Mouse (Mus musculus) kidney, postnatal 0 days (tissue): ENCODE data around the gene Enpep. TPM values are rescaled to one million over a fixed set of nuclear protein-coding genes. Genes with fewer than 3 reads are reported as not detected.

Experiments used
- ATAC-seq: fragments of 200-750 bp; cut with Nextera tagmentation; replicated peaks from 2 replicates; pipeline ENCODE4 v1.8.0; 2017; ENCODE audit warnings: low read depth, moderate number of reproducible peaks, moderate TSS enrichment, moderate library complexity; ENCODE audit not compliant: low FRiP score
- DNase-seq: peaks from one replicate; pipeline ENCODE4 v3.0.0-alpha.2; 2016; ENCODE audit warnings: low spot score
- H3K27ac ChIP-seq: fragments of 300-500 bp; sonication (generic); 2 replicates; pipeline ENCODE4 v1.5.1; 2014; ENCODE audit warnings: mild to moderate bottlenecking
- H3K27me3 ChIP-seq: fragments of 300-500 bp; sonication (generic); 2 replicates; pipeline ENCODE4 v1.6.1; 2014; ENCODE audit warnings: low read length, mixed read lengths; ENCODE audit not compliant: insufficient read depth
- H3K36me3 ChIP-seq: fragments of 300-500 bp; sonication (generic); 2 replicates; pipeline ENCODE4 v1.6.1; 2014; ENCODE audit warnings: low read length, mixed read lengths; ENCODE audit not compliant: insufficient read depth
- H3K4me1 ChIP-seq: fragments of 300-500 bp; sonication (generic); replicated peaks from 2 replicates; pipeline ENCODE4 v1.6.1; 2014; ENCODE audit warnings: antibody characterized with exemption, low read length, mixed read lengths; ENCODE audit not compliant: insufficient read depth
- H3K4me2 ChIP-seq: fragments of 300-500 bp; sonication (generic); 2 replicates; pipeline ENCODE4 v1.6.1; 2014; ENCODE audit warnings: mild to moderate bottlenecking, low read length, moderate library complexity, mixed read lengths
- H3K4me3 ChIP-seq: fragments of 300-500 bp; sonication (generic); replicated peaks from 2 replicates; pipeline ENCODE4 v1.5.1; 2014; ENCODE audit warnings: low read depth, low read length
- H3K9ac ChIP-seq: fragments of 300-500 bp; sonication (generic); 2 replicates; pipeline ENCODE4 v1.6.1; 2014; ENCODE audit warnings: low read depth, low read length
- H3K9me3 ChIP-seq: fragments of 300-500 bp; sonication (generic); replicated peaks from 2 replicates; pipeline ENCODE4 v1.6.1; 2016; ENCODE audit warnings: low read length, inconsistent platforms, mixed read lengths
- CTCF ChIP-seq: IDR thresholded peaks from 2 replicates; pipeline ENCODE4 v1.5.1; 2016; ENCODE audit warnings: antibody characterized with exemption, low read depth, mild to moderate bottlenecking, moderate library complexity
- WGBS: fragments of 180-500 bp; shearing (Covaris S2); extraction: QIAGEN DNeasy Blood & Tissue Kit; methylation state at CpG from one replicate; pipeline ENCODE4 v1.1.7; 2014; 5-methylcytosine and 5-hydroxymethylcytosine counted together
- polyA plus RNA-seq: library from polyadenylated mRNA; unstranded; fragments of >200 nt; fragmentation: Nextera tagmentation; extraction: Ambion mirVana; gene quantifications from 2 replicates; pipeline ENCODE4 v1.2.1, GENCODE M21; 2015

The Enpep gene
- polyA plus RNA-seq, 1 experiment from 2014 or later: 108 TPM

DNA sequence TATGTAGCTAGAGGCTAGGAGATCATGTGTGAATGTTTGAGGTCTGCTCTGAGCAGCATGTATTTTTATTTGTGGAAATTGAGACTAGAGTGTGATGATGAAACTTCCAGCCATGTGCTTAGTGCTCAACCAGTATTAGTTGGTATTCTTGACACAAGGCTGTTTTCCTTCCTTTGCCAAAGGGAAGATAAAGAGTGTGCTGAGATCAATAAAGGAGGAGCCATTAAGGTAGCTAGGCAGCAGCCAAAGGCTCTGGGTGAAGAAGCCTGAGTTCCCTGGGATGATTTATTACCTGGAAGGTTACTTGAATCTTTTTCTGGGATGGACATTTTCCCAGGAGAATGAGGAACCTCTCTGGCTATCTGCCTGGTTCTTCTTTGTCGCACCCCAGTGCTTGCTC is 30.9 kb upstream of the Enpep start:
- Histone ChIP-seq H3K27ac (no peak overlapping the region), H3K4me3 (no peak overlapping the region)
- 65% methylated on average over 1 of the region's 1 CpGs for WGBS

DNA sequence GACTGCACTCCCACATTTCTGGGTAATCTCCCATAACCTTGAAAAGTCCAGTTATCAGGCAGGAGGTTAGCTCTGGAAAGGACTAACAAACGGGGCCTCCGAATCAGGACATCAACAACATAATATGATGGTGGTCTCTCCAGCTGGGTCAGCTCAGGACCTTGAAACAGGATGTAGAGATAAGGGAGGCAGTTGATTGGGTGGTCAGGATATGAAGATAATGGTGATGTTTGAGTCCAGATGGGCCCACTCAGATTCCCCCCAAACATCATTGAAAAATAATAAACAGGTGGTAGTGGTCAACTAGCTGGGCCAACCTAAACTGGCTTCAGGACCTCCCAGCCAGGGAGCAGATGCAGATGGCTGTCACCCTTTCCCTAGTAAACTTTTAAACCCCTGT is 25.6 kb upstream of the Enpep start:
- ATAC-seq: 0 out of 2 replicates have a peak, but pooled peaks have one; percentile 36
- no peak for TF ChIP-seq CTCF
- Histone ChIP-seq H3K36me3 (no peaks in the 10 kb centered on the region), H3K27ac (no peak overlapping the region), H3K4me2 (no peak overlapping the region), H3K9ac (no peak overlapping the region), H3K4me1 (no peaks in the 10 kb centered on the region), H3K9me3 (no peaks in the 10 kb centered on the region), H3K4me3 (no peak overlapping the region), H3K27me3 (no peaks in the 10 kb centered on the region)
- WGBS: 73% methylated on average over 2 of the region's 2 CpGs
- DNase-seq: peak; percentile 38

More for the DNA sequence above, 30.9 kb upstream of the Enpep start:
- Histone ChIP-seq H3K4me1 (no peaks in the 10 kb centered on the region), H3K9ac (no peak overlapping the region), H3K27me3 (no peaks in the 10 kb centered on the region), H3K9me3 (no peaks in the 10 kb centered on the region), H3K4me2 (no peak overlapping the region), H3K36me3 (no peaks in the 10 kb centered on the region)
- DNase-seq (no peak), ATAC-seq (no peak)
- TF ChIP-seq CTCF: no peak

DNA sequence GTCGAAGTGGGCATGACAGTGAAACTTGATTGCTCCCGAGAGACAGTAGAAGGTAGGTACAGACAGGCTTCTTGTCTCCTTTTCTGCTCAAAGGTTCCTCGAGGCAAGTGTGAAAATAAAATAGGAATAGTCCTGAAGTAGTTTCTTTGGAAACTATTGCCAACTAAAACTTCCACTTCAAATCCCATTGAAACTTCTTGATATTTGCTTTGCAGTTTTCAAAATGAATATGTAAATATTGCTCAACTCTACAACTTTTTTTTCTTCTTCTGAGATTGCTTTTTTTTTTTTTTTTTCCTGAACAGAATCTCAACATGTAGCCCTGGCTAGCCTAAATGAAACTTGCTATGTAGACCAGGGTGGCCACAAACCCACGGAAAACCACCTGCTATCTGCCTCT is 21.4 kb upstream of the Enpep start:
- Histone ChIP-seq H3K4me3 (no peak overlapping the region), H3K36me3 (no peaks in the 10 kb centered on the region), H3K27ac (no peak overlapping the region), H3K4me1 (no peaks in the 10 kb centered on the region), H3K9me3 (no peaks in the 10 kb centered on the region), H3K4me2 (no peak overlapping the region), H3K9ac (no peak overlapping the region), H3K27me3 (no peaks in the 10 kb centered on the region)
- 73% methylated on average over 4 of the region's 4 CpGs for WGBS
- no peak for TF ChIP-seq CTCF
- no peak for DNase-seq
- ATAC-seq: no peak

DNA sequence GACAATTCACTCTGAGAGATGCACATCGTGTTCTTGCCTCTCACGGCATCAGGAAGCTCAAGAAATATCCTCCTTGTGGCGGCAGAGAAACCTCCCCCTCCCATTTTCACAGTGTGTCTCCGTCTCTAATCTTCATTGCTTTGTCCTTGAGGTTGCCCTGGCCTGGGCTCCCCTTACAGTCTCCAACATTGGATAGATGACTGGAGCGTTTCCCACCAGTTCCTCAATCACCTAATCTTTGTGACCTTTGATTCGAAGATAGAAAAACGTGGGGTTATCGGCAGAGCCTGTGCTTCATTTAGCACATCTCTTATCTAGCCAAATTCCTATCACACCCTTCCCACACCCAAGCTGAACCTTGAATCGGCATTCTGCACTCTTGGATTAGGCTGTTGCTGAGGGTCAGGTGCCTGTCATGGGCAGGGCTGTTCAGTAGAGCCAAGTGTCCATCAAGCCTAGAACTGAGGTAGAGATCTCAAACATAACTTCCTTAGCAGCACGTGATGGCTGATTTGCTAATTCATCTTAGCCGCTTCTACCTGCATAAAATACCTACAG is 18.9 kb upstream of the Enpep start:
- no peak for TF ChIP-seq CTCF
- Histone ChIP-seq H3K4me1 (no peaks in the 10 kb centered on the region), H3K4me2 (no peak overlapping the region), H3K4me3 (no peak overlapping the region), H3K9ac (no peak overlapping the region), H3K27me3 (no peaks in the 10 kb centered on the region), H3K9me3 (no peaks in the 10 kb centered on the region), H3K36me3 (no peaks in the 10 kb centered on the region), H3K27ac (no peak overlapping the region)
- 82% methylated on average over 11 of the region's 11 CpGs for WGBS
- ATAC-seq: no peak
- DNase-seq: no peak

DNA sequence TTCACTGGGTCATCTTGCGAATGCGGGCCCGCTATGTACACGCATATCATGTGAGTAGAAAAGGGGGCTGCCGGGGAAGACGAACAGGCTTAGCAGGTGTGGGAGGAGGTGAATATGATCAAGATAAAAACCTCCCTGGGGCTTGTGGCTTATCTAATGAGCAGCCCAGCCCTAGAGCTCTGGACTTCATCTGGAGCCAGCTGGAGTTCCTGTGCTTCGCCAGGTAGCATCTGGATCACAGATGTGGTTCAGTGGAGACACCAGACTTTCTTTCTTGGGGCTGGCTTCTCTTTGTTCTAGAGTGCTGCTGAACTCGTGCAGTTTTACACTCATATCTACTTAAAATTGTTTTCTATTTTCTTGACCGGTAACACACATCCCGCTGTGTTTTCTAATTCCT is 14.8 kb upstream of the Enpep start:
- Histone ChIP-seq H3K27ac (no peak overlapping the region), H3K36me3 (no peaks in the 10 kb centered on the region), H3K27me3 (no peaks in the 10 kb centered on the region), H3K4me1 (no peaks in the 10 kb centered on the region), H3K9ac (no peak overlapping the region), H3K4me2 (no peak overlapping the region), H3K9me3 (no peaks in the 10 kb centered on the region), H3K4me3 (no peak overlapping the region)
- DNase-seq (no peak), ATAC-seq (no peak)
- 78% methylated on average over 10 of the region's 10 CpGs for WGBS
- no peak for TF ChIP-seq CTCF

DNA sequence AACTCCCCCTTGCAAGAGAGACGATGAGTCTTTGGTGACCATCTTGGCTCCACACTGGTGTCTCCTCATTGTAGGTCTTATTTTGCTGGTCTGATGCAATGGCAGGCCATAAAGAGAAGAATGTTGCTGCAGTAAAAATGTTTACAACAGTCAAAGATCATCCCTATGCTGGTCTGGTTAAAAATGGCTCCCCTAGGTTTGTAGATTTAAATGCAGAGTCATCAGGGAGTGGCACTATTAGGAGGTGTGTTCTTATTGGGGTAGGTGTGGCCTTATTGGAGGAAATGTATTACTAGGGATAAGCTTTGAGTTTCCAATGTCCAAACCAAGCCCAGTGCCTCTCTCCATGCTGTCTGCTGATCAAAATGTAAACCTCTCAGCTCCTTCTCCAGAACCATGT is 10.2 kb upstream of the Enpep start:
- 82% methylated on average over 1 of the region's 1 CpGs for WGBS
- no peak overlapping the region for H3K4me3 ChIP-seq

DNA sequence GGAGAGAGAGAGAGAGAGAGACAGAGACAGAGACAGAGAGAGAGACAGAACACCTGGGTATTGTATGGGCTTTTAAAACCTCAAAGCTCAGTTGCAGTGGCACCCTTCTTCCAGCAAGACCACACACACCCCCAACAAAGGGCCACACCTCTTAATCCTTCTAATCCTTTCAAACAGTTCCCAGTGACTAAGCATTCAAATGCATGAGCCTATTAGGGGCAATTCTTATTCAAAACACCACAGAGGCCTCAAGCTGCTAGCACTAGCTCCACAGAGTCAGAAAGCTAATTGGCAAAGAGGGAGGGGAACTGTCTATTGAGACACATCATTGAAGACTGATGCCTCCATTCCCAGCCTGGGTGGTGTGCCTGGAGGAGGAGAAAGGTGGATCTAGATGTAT is 8.5 kb upstream of the Enpep start:
- ATAC-seq: no peak
- H3K4me1 ChIP-seq: no peaks in the 10 kb centered on the region
- no peak overlapping the region for H3K4me3 ChIP-seq
- DNase-seq: no peak
- TF ChIP-seq CTCF: no peak
- no peaks in the 10 kb centered on the region for H3K36me3 ChIP-seq
- H3K27me3 ChIP-seq: no peaks in the 10 kb centered on the region
- no peak overlapping the region for H3K27ac ChIP-seq
- H3K9me3 ChIP-seq: no peaks in the 10 kb centered on the region; the same call in 1 of the 2 replicates
- H3K4me2 ChIP-seq: no peak overlapping the region
- H3K9ac ChIP-seq: no peak overlapping the region

More for the DNA sequence above, 10.2 kb upstream of the Enpep start:
- no peak overlapping the region for H3K9ac ChIP-seq
- no peak for TF ChIP-seq CTCF
- no peak overlapping the region for H3K27ac ChIP-seq
- H3K27me3 ChIP-seq: no peaks in the 10 kb centered on the region
- no peaks in the 10 kb centered on the region for H3K4me1 ChIP-seq
- no peak for DNase-seq
- H3K9me3 ChIP-seq: no peaks in the 10 kb centered on the region; the same call in 1 of the 2 replicates
- ATAC-seq: no peak
- no peak overlapping the region for H3K4me2 ChIP-seq
- H3K36me3 ChIP-seq: no peaks in the 10 kb centered on the region
